Mouse (Mus musculus): Measurements from ENCODE around the gene Myt1l.

GRCm38 (mm10) chr12:29838421-29838820, 310.2 kb downstream of the Myt1l start:
- TF ChIP-seq CTCF (IDR thresholded peaks at IDR 0.05; ENCODE audit: low read depth, low read length) (no peak), POLR2A (IDR thresholded peaks at IDR 0.05; ENCODE audit: extremely low read depth, insufficient read depth, low read length) (no peak)

All from liver, adult 2 months (tissue).